Mouse (Mus musculus) limb, embryonic 13.5 days (tissue): ENCODE data around the gene Traf7. TPM values are rescaled to one million over a fixed set of nuclear protein-coding genes. Genes with fewer than 3 reads are reported as not detected.

Experiments
- ATAC-seq: fragments of 200-750 bp; cut with Nextera tagmentation; 2 replicates; pipeline ENCODE4 v1.8.0; 2017; ENCODE audit warnings: low read depth, moderate number of reproducible peaks, moderate TSS enrichment; ENCODE audit not compliant: low FRiP score
- H3K27ac ChIP-seq: fragments of 300-500 bp; sonication (generic); 2 replicates; pipeline ENCODE4 v1.5.1; 2015; ENCODE audit warnings: inconsistent platforms, mild to moderate bottlenecking, moderate library complexity
- H3K27me3 ChIP-seq: fragments of 300-500 bp; sonication (generic); 2 replicates; pipeline ENCODE4 v1.6.1; 2015; ENCODE audit warnings: mild to moderate bottlenecking, inconsistent platforms
- H3K36me3 ChIP-seq: fragments of 300-500 bp; sonication (generic); 2 replicates; pipeline ENCODE4 v1.6.1; 2015; ENCODE audit warnings: inconsistent platforms, mild to moderate bottlenecking, moderate library complexity
- H3K4me1 ChIP-seq: fragments of 300-500 bp; sonication (generic); 2 replicates; pipeline ENCODE4 v1.6.1; 2015; ENCODE audit warnings: inconsistent platforms
- H3K4me2 ChIP-seq: fragments of 300-500 bp; sonication (generic); replicated peaks from 2 replicates; pipeline ENCODE4 v1.6.1; 2015; ENCODE audit warnings: inconsistent platforms, mild to moderate bottlenecking, moderate library complexity
- H3K4me3 ChIP-seq: fragments of 300-500 bp; sonication (generic); 2 replicates; pipeline ENCODE4 v1.5.1; 2015; ENCODE audit warnings: moderate library complexity, mild to moderate bottlenecking, inconsistent platforms
- H3K9ac ChIP-seq: fragments of 300-500 bp; sonication (generic); 2 replicates; pipeline ENCODE4 v1.6.1; 2015; ENCODE audit warnings: mild to moderate bottlenecking, inconsistent platforms
- H3K9me3 ChIP-seq: fragments of 300-500 bp; sonication (generic); 2 replicates; pipeline ENCODE4 v1.6.1; 2016; ENCODE audit warnings: inconsistent platforms
- WGBS: fragments of 180-500 bp; shearing (Covaris S2); methylation state at CpG from one replicate; pipeline ENCODE4 v1.1.7; 2015; 5-methylcytosine and 5-hydroxymethylcytosine counted together
- polyA plus RNA-seq: library from polyadenylated mRNA; unstranded; fragments of >200 nt; fragmentation: Nextera tagmentation; extraction: Ambion mirVana; gene quantifications from 2 replicates; pipeline ENCODE4 v1.2.1, GENCODE M21; 2015

Gene Traf7
- polyA plus RNA-seq, 1 experiment from 2014 or later, result 103 TPM

DNA sequence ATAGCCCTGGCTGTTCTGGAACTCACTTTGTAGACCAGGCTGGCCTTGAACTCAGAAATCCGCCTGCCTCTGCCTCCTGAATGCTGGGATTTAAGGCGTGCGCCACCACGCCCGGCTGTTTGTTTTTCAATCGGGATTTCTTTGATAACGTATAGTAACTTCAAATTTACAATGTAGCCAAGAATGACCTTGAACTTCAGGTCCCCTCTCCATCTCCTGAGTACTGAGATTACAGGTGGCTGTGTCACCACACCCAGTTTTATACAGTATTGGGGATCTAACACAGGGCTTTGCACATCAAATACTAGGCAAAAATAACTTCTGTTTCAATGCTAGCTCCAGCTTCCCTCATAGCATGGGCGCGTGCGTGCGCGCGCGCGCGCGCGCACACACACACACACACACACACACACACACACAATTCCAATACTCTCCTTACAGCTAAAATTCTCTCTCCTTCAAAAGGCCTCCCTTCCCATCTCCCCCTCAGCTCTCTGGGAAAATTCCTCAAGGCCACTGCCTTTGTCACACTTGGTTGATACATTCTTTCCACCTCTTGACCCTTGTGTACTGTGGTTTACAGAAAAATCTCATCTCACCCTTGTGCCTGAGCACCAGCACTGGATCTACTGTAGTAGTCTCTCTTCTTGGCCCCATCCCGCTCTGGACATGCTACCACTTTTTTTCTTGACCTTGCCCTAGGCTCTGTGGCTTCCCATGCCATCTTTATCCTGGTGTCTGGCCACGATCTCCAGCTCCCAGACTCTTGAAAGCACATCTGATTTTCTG lies 46.5 kb downstream of the Traf7 start:
- H3K4me2 ChIP-seq, result no peak overlapping the region
- no peak overlapping the region for H3K27ac ChIP-seq
- H3K9ac ChIP-seq, result no peak overlapping the region
- H3K4me1 ChIP-seq, result peaks cover 25% of the 10 kb centered on the region
- peaks cover 16% of the 10 kb centered on the region for H3K36me3 ChIP-seq
- H3K27me3 ChIP-seq, result no peaks in the 10 kb centered on the region
- H3K4me3 ChIP-seq, result no peak overlapping the region
- WGBS, result 96% methylated on average over 20 of the region's 20 CpGs
- ATAC-seq, result no peak
- H3K9me3 ChIP-seq, result no peaks in the 10 kb centered on the region

DNA sequence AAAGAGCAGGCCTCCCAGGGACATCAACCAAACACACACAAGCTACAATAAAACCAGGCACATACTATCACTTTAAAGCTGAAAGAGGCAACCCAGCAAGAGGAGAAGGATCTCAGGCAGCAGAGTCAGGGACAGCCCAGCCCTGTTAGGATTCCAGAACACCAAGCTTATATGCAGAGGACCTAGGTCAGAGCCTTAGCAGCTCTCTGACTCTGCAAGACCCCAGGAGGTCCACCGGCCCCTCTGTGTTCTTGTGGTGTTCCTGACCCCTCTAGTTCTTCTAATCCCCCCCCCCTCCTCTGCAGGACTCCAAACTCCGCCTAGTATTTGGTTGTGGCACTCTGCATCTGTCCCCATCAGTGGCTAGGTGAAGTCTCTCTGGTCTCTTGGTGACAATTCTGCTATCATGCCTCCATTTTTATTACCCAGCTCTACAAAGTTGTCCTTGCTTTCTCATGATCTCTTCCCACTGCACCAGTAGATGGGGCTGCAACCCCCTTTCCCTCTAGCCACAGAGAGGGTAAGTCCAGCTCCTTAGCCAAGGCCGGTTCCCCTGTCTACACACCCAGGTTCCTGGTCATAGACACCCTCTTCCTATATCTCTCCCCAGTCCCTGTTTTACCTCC lies 47.4 kb downstream of the Traf7 start:
- Histone ChIP-seq H3K9me3 (no peaks in the 10 kb centered on the region), H3K4me3 (no peak overlapping the region), H3K27ac (peak overlapping the region; percentile 39; the same call in 1 of the 2 replicates), H3K4me1 (peaks cover 21% of the 10 kb centered on the region), H3K36me3 (peaks cover 25% of the 10 kb centered on the region), H3K9ac (no peak overlapping the region), H3K4me2 (peak overlapping the region; percentile 77; the same call in 1 of the 2 replicates), H3K27me3 (no peaks in the 10 kb centered on the region)
- WGBS, result 44% methylated on average over 3 of the region's 3 CpGs
- ATAC-seq, result no peak

DNA sequence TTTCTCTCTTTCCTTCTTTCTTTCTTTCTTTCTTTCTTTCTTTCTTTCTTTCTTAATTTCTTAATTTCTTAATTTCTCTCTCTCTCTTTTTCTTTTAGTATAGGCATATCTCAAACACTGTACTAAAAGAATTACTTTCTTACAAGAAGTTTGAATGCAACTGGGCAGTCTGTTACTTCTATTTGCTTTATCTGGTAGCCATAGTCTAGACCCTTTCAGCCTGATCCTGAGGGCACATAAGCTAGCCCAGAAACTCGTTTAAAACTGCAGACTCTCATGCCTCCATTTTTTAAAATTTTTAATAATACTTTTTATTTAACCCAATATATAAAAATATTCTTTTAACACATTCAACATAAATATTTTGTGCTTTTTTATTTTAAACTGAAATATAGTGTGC lies 48.3 kb downstream of the Traf7 start:
- H3K4me2 ChIP-seq, result peak overlapping the region; percentile 77
- no peak overlapping the region for H3K9ac ChIP-seq
- H3K27me3 ChIP-seq, result no peaks in the 10 kb centered on the region
- peaks cover 34% of the 10 kb centered on the region for H3K36me3 ChIP-seq
- 22% methylated on average over 1 of the region's 1 CpGs for WGBS
- H3K4me1 ChIP-seq, result peaks cover 19% of the 10 kb centered on the region
- no peak overlapping the region for H3K27ac ChIP-seq
- peak overlapping the region; percentile 76 for H3K4me3 ChIP-seq
- no peaks in the 10 kb centered on the region for H3K9me3 ChIP-seq
- no peak for ATAC-seq

DNA sequence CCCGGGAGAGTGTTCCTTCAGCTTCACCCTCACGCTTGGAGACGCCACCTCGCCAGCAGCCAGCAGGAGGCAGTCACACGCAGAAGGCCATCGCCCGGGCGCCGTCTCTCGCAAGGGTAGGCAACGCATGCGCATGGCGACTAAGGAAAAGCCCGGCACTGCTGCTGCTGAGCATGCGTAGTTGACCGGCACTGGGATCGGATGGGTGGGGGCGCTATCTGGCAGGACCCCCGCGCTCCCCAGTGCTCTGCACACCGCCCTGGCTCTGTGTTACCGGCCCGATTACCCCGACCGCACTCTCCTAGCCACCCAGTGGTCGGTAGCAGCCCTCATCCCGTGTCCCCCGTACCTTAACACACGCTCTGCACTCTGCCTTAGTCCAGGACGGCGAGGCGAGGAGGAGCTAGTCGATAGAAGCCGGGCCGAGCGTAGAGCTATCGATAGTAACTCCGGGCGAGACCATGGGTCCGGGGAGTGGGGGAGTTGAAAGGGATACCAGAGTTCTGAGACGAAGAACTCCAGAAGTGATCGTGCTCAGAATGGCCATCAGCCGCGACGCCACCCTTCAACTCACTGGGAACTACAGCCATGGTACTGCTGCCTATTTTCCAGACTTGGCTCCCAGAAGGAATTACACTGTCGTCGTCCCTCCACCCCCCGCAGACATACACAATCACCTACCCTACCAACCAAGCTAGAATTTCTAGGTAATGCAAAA lies 48.9 kb downstream of the Traf7 start, which contains the start of gene Mlst8:
TSS of gene Mlst8 (minus strand) at position 416 of the 718 bp plus-strand sequence.
- Histone ChIP-seq H3K4me2 (peak within 1 kb of the TSS; percentile 77), H3K4me3 (peak within 1 kb of the TSS; percentile 76), H3K36me3 (peaks cover 40% of the 10 kb centered on the region), H3K4me1 (peaks cover 25% of the 10 kb centered on the region), H3K27ac (peak within 1 kb of the TSS; percentile 96), H3K9me3 (no peaks in the 10 kb centered on the region), H3K27me3 (no peaks in the 10 kb centered on the region), H3K9ac (peak within 1 kb of the TSS; percentile 83)
- under 1% methylated on average over 48 of the region's 48 CpGs for WGBS
- peak; percentile 94 for ATAC-seq

DNA sequence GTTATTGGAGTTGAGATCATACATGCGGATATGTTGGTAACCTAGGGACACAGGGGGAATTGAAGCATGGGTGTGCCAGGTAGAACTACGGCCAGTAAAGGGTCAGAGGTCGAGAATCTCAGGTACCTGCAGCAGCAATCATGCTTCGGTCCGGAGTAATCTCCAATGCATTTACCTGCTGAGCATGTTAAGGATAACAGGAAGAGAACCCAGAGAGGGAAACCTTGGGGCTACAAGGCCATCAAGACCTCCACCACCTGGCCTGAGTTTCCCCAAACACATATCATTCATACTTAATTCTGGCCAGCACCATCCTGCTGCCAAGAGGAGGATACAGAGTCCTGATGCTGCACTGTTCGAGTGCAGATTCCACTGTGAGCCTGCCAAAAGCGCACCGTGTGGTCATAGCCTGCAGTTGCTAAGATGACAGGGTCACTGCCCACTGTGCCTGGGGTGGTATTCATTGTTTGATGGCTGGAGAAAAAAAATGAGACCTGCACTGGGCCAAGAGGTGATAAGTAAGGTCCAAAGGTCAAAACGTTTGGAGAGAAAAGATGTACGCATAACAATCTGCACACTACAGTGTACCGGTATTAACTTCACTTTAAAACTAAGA lies 49.6 kb downstream of the Traf7 start:
- WGBS, result 55% methylated on average over 11 of the region's 11 CpGs
- peak; percentile 10; the same call in 1 of the 2 replicates for ATAC-seq
- Histone ChIP-seq H3K27ac (peak overlapping the region; percentile 96; the same call in 1 of the 2 replicates), H3K9me3 (no peaks in the 10 kb centered on the region), H3K4me1 (peaks cover 28% of the 10 kb centered on the region), H3K27me3 (no peaks in the 10 kb centered on the region), H3K9ac (peak overlapping the region; percentile 83), H3K4me2 (peak overlapping the region; percentile 77), H3K36me3 (peaks cover 47% of the 10 kb centered on the region), H3K4me3 (peak overlapping the region; percentile 76)

DNA sequence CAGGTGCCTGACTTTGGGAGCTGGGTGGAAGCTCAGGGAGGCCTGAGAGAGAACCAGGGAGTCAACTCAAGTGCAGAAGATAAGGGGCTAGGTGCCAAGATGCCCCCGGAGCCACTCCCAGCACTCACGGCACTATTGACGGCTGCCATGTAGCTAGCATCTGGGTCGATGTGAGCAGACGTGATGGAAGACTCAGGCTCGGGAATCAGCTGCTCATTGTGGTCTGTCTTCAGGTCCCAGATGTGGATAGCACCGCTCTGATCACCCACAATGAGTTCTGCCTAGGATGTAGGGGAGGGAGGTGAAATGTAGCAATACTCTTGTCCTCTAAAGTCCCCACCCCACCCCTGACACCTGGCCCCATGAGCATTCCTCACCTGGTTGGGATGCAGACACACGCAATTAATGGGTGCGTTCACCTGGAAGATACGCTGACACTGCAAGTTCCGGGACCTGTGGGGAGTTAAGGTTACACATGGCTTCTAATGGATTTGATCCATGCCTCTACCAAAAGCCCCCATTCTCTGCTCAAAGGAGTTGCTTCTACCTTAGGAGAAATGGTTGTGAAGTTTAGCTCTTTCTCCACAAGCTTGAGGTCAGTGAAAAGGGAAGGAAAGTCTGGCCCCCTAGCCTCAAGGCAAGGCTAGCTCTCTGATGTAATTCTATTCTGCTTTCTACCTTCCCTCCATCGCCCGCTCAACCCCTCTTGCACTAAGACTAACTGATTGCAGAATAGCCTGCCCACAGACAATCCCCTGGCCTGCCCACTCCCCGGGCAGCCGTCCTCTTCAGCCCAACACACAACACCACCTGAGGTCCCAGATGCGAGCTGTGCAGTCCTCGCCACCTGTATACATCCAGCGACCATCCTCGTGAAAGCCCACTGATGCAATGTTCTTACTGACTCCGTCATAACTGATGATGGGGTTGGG lies 50.4 kb downstream of the Traf7 start:
- peak overlapping the region; percentile 83 for H3K9ac ChIP-seq
- H3K4me3 ChIP-seq, result no peak overlapping the region
- no peak for ATAC-seq
- H3K4me1 ChIP-seq, result peaks cover 36% of the 10 kb centered on the region
- no peaks in the 10 kb centered on the region for H3K9me3 ChIP-seq
- no peaks in the 10 kb centered on the region for H3K27me3 ChIP-seq
- peaks cover 55% of the 10 kb centered on the region for H3K36me3 ChIP-seq
- no peak overlapping the region for H3K27ac ChIP-seq
- 92% methylated on average over 20 of the region's 20 CpGs for WGBS
- peak overlapping the region; percentile 77 for H3K4me2 ChIP-seq

DNA sequence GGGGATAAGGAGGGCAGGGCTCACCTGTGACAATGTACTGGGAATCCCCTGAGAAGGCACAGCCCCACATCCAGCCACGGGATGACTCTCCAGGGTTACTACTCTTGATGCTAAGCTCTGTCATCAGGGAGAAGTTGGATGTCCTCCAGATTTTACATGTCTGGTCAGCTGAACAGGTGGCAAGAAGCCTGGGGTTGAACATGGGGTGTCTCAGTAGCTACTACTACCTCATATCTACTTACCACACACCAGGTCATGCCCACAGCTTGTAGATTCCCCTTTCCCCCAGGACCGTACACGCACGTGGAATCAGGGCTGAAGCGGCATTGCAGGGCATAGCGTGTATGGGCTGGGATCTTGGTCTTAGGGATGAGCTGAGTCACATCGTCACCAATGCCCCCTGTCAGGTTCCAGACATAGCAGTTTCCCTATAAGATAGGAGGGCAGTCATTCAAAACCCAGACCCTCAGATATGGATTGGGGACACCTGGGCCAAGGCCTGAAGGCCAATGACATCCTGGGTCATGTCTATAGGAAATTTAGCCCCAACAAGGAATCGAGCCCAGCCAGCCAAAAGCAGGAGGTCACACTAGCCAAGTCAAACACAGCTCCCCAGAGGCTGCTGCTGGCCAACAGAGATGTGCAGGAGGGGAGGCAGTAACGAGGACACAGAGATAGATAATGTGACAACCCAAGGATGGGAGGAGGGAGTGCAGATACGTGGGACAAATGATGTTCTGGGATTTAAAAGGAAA lies 51.5 kb downstream of the Traf7 start:
- peaks cover 47% of the 10 kb centered on the region for H3K4me1 ChIP-seq
- no peaks in the 10 kb centered on the region for H3K9me3 ChIP-seq
- no peak overlapping the region for H3K9ac ChIP-seq
- ATAC-seq, result no peak
- no peaks in the 10 kb centered on the region for H3K27me3 ChIP-seq
- no peak overlapping the region for H3K27ac ChIP-seq
- no peak overlapping the region for H3K4me2 ChIP-seq
- H3K36me3 ChIP-seq, result peaks cover 56% of the 10 kb centered on the region
- 92% methylated on average over 10 of the region's 10 CpGs for WGBS
- no peak overlapping the region for H3K4me3 ChIP-seq

DNA sequence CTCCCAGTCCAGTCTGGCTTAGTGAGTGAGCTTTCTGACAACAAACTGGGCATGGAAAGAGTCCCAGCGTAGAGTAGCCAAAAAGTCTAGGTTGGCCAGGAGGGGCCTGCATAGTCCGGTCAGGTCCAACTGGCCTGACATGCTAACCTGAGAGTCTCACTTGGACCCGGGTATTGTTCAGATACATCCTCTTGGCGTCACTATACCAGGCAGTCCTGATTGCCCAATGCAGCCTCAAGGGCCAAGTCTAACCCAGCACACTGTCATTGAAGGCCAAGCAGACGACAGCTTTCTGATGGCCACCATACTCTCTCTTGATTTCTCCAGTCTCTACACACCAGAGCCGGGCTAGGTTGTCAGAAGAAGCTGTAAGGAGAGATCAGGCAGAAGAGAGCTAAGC lies 52.2 kb downstream of the Traf7 start:
- 94% methylated on average over 6 of the region's 6 CpGs for whole genome bisulfite sequencing
- ATAC-seq, result no peak
- Histone ChIP-seq H3K4me1 (peaks cover 53% of the 10 kb centered on the region), H3K4me3 (no peak overlapping the region), H3K9me3 (no peaks in the 10 kb centered on the region), H3K36me3 (peaks cover 56% of the 10 kb centered on the region), H3K9ac (no peak overlapping the region), H3K27me3 (no peaks in the 10 kb centered on the region), H3K4me2 (no peak overlapping the region), H3K27ac (no peak overlapping the region)

DNA sequence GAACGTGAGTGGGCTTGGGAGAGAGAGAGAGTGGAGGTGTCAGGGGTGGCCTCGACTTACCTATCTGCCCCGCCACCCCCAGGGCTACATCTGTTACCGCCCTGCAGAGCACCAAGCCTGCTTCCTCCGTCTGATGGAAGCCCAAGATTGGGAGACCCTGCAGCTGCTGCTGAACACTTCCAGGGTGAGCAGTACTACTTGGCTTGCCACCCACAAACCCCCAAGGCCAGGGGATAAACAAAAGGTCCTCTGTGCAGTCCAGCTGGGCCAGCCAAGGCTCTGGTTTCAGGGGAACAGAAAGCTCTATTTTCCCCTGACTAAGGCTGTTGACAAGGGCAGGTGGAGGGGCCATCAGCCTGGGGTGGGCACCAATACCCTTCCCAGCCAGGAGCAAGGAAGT lies 53.2 kb downstream of the Traf7 start:
- Histone ChIP-seq H3K27ac (peak overlapping the region; percentile 65; the same call in 1 of the 2 replicates), H3K4me2 (no peak overlapping the region), H3K27me3 (no peaks in the 10 kb centered on the region), H3K9ac (no peak overlapping the region), H3K9me3 (no peaks in the 10 kb centered on the region), H3K4me3 (no peak overlapping the region), H3K4me1 (peaks cover 46% of the 10 kb centered on the region), H3K36me3 (peaks cover 56% of the 10 kb centered on the region)
- 83% methylated on average over 5 of the region's 5 CpGs for WGBS
- no peak for ATAC-seq

DNA sequence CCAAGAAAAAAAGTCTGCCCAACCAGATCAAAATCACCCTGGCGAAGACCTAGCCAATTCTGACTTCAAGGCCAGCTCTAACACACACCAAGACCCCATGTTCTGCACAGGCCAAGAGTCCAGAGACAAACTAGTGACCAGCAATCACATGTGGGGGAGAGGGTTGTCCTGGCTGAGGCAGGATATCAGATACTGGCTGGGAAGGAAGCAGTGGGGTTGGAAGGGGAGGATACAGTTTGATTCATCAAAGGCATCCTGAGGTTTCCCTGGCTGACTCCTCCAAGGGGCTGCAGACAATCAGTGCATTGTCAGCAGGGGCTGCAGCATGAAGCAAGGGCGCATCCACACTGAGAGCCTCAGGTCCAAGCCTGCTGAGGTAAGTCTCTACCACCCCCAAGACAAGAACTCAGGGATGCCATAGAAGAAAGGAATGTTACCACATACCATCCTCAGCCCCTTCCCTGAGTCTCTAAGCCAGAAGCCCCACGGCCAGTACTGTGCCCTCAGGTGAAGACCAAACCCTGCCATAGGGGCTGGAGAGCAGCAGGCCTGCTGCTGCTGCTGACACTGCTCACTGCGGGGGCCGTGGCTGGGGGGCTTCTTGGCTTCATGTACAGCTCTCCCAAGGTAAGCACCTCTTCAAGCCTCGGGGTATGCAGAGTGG lies 54.0 kb downstream of the Traf7 start, which contains the start of gene Bricd5:
TSS of gene Bricd5 (plus strand) at position 273 of the 664 bp plus-strand sequence.
- peaks cover 46% of the 10 kb centered on the region for H3K4me1 ChIP-seq
- WGBS, result 80% methylated on average over 6 of the region's 6 CpGs
- no peak for ATAC-seq
- peak within 1 kb of the TSS; percentile 100 for H3K4me2 ChIP-seq
- H3K27ac ChIP-seq, result peak within 1 kb of the TSS; percentile 65; the same call in 1 of the 2 replicates
- H3K9ac ChIP-seq, result peak within 1 kb of the TSS; percentile 3; the same call in 1 of the 2 replicates
- H3K36me3 ChIP-seq, result peaks cover 56% of the 10 kb centered on the region
- no peaks in the 10 kb centered on the region for H3K27me3 ChIP-seq
- H3K9me3 ChIP-seq, result no peaks in the 10 kb centered on the region
- H3K4me3 ChIP-seq, result no peak within 1 kb of the TSS
